Mouse (Mus musculus) intestine, embryonic 15.5 days (tissue): ENCODE measurements around the gene Apol10a. TPM values are rescaled to one million over a fixed set of nuclear protein-coding genes. Genes with fewer than 3 reads are reported as not detected.
"Not testable (repeated sequence)": the region's sequence is repeated elsewhere in the genome, so short reads cannot be mapped to it uniquely, and the experiment has no call there.

ENCODE experiments used
- ATAC-seq: fragments of 200-750 bp; cut with Nextera tagmentation; 2 replicates; pipeline ENCODE4 v1.8.0; 2017; ENCODE audit warnings: moderate TSS enrichment, moderate library complexity
- H3K27ac ChIP-seq: fragments of 300-500 bp; sonication (generic); 2 replicates; pipeline ENCODE4 v1.5.1; 2015; ENCODE audit warnings: mild to moderate bottlenecking, inconsistent platforms
- H3K27me3 ChIP-seq: fragments of 300-500 bp; sonication (generic); replicated peaks from 2 replicates; pipeline ENCODE4 v1.6.1; 2015; ENCODE audit warnings: inconsistent platforms
- H3K36me3 ChIP-seq: fragments of 300-500 bp; sonication (generic); 2 replicates; pipeline ENCODE4 v1.6.1; 2015; ENCODE audit warnings: inconsistent platforms
- H3K4me1 ChIP-seq: fragments of 300-500 bp; sonication (generic); replicated peaks from 2 replicates; pipeline ENCODE4 v1.6.1; 2015; ENCODE audit warnings: inconsistent platforms
- H3K4me2 ChIP-seq: fragments of 300-500 bp; sonication (generic); replicated peaks from 2 replicates; pipeline ENCODE4 v1.6.1; 2015; ENCODE audit warnings: mild to moderate bottlenecking, inconsistent platforms
- H3K4me3 ChIP-seq: fragments of 300-500 bp; sonication (generic); replicated peaks from 2 replicates; pipeline ENCODE4 v1.5.1; 2015; ENCODE audit warnings: inconsistent platforms
- H3K9ac ChIP-seq: fragments of 300-500 bp; sonication (generic); 2 replicates; pipeline ENCODE4 v1.6.1; 2015; ENCODE audit warnings: inconsistent platforms
- H3K9me3 ChIP-seq: fragments of 300-500 bp; sonication (generic); 2 replicates; pipeline ENCODE4 v1.6.1; 2016; ENCODE audit warnings: inconsistent platforms
- WGBS: fragments of 180-500 bp; shearing (Covaris S2); methylation state at CpG from one replicate; pipeline ENCODE4 v1.1.7; 2015; 5-methylcytosine and 5-hydroxymethylcytosine counted together
- polyA plus RNA-seq: library from polyadenylated mRNA; unstranded; fragments of >200 nt; fragmentation: Nextera tagmentation; extraction: Ambion mirVana; gene quantifications from 2 replicates; pipeline ENCODE4 v1.2.1, GENCODE M21; 2015

The Apol10a gene
- polyA plus RNA-seq = 0.09 and 0.18 TPM in 2 replicates

DNA sequence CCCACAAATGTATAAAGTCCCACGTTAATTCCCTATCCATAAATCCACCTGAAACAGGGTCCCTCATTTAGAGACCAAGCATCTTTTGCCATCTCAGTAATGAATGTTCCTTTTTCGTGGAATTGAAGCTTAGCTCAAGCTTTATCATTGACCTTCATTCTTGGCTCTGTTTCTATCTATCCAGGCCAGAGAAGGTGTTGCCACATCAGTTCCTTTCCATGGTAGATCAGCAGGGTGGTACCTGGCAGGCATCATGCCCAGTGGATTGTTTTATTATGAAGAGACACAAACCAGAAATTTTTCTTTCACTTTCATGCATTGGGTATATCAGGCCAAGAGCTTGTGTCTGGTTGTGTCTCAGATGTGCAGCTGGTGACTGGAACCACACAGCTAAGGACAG, at the start of gene Apol10a:
Gene Apol10a (plus strand): TSS at position 355 of the 400 bp plus-strand sequence.
- WGBS = 84% methylated on average over 2 of the region's 2 CpGs
- H3K9me3 ChIP-seq, H3K4me2 ChIP-seq, H3K4me1 ChIP-seq, H3K27me3 ChIP-seq, H3K9ac ChIP-seq, ATAC-seq, H3K4me3 ChIP-seq, H3K36me3 ChIP-seq, H3K27ac ChIP-seq: not testable (repeated sequence)

DNA sequence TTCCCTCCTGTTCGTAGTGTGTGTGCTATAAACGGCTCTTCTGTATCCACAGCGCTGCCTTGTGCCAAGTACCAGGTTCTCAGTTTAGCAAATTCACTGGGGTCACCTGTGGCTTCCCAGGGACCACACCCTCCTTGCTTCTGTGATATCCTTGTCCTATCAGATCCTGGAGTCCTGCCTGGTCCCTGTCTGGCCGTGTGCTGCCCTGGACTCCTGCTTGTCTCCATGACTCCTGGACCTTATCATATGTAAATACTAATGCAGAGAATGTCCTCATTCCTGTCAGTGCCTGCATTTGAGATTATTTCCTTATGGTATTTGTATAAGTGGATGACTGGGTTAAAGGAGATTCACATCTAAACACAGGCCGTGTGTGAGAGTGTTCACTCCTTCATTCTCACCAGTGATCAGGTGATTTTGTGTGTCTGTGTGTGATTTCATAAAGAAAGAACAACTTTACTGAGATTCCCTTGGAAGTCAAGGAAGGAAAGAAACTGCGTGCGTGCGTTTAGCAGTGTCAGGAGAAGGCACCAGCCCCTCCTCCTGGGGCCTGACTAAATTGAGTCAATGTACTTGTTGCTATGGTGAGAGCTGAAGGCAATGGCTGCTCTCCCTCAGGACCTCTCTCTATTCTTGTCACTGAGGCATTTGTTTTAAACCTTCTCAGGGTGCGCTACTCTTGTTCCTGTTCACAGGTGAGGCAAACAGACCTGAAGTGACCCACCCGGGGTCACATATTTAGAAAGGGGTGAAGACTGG, 48.0 kb upstream of the Apol10a start:
- not testable (repeated sequence) for H3K27me3 ChIP-seq, H3K4me2 ChIP-seq, H3K27ac ChIP-seq, H3K4me3 ChIP-seq, H3K36me3 ChIP-seq, H3K4me1 ChIP-seq, H3K9me3 ChIP-seq, H3K9ac ChIP-seq
- peak; percentile 97 for ATAC-seq
- 45% methylated on average over 8 of the region's 10 CpGs for WGBS

DNA sequence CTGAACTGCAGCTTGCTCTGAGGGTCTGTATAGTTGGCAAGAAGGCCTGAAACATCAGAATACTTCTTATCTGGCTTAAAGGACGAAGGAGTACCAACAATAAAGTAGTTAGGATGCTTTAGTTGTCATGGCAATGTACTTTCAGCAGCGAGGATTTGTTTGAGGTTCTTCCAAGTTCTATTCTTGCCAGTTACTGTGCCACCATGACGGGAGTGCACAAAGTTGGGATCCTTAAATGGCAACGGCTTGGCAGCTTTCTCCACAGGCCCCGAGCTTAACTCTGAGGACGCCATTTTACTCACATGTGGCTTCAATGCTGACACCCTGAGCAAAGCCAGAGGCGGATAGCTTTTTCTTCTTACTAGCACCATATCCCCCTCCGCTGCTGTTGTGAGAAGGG, 32.1 kb upstream of the Apol10a start:
- not testable (repeated sequence) for H3K4me2 ChIP-seq, H3K36me3 ChIP-seq, H3K4me3 ChIP-seq, H3K4me1 ChIP-seq, ATAC-seq, H3K27ac ChIP-seq, H3K9me3 ChIP-seq, H3K27me3 ChIP-seq, H3K9ac ChIP-seq
- WGBS = 79% methylated on average over 8 of the region's 8 CpGs

DNA sequence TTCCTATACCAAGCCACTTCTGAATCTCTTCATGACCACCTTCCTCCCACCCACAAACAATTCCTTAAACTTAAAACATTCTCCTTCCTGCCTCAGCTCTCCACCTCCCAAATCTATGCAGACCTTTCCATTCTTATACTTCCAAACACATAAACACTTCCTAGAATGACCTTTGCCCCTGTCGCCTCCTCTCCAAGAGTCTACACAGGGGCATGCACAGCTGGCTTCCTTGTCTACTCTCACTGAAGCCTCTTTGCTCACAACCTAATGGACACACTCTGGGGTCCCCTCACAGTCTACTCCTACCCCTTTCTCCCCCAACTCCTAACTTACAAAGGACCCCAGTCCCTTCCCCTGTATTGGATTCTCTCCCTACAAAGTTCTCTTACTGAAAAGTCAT, 31.2 kb upstream of the Apol10a start:
- not testable (repeated sequence) for H3K27me3 ChIP-seq
- 61% methylated on average over 1 of the region's 1 CpGs for WGBS
- ATAC-seq = peak; percentile 34; the same call in 1 of the 2 replicates

DNA sequence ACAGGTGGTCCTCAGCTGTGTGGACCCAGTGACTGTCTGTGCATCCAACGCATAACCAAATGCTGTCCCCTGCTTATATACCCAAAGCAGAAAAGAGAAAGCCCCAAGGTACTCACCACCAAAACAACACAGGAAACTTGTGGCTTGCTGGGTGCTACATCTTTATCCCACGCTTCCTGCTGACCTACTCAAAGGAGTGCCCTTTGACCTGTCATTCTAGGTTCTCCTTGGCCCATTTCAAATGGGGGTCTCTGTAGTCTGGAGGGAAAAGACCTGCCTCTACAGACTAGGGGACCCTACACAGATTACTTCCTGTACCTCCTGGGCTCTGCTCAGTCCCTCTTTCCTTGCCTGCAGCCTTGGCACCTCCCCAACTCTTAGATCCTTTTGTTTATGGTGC, 29.5 kb upstream of the Apol10a start, which contains the start of gene Apol7b:
Gene Apol7b (minus strand): TSS at position 101 of the 400 bp plus-strand sequence.
- H3K36me3 ChIP-seq, H3K27me3 ChIP-seq, H3K4me2 ChIP-seq, H3K4me3 ChIP-seq, H3K27ac ChIP-seq, ATAC-seq, H3K4me1 ChIP-seq, H3K9ac ChIP-seq, H3K9me3 ChIP-seq: not testable (repeated sequence)
- WGBS = 91% methylated on average over 2 of the region's 2 CpGs

More for the DNA sequence above, 31.2 kb upstream of the Apol10a start:
- not testable (repeated sequence) for H3K27ac ChIP-seq, H3K4me2 ChIP-seq, H3K4me3 ChIP-seq, H3K36me3 ChIP-seq, H3K9ac ChIP-seq, H3K9me3 ChIP-seq, H3K4me1 ChIP-seq

DNA sequence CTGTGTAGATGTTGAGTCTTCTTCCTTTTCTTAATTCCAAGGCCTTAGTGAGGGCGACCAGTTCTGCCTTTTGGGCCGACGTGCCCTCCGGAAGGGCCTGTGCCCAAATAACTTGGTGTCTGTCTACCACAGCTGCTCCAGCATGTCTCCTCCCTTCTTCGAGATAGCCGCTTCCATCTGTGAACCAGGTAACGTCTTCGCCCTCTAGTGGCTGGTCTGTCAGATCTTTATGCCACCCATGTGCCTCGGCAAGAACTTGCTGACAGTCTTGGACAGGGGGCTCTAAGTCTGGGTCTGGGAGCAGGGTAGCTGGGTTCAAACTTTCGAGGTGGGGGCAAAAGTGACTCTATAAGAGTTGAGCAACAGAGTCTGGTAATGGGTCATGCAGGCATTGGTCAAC, 26.9 kb upstream of the Apol10a start:
- H3K27ac ChIP-seq, H3K4me3 ChIP-seq, H3K36me3 ChIP-seq, H3K4me1 ChIP-seq, ATAC-seq, H3K4me2 ChIP-seq, H3K27me3 ChIP-seq, H3K9ac ChIP-seq, H3K9me3 ChIP-seq: not testable (repeated sequence)
- 52% methylated on average over 10 of the region's 10 CpGs for WGBS

DNA sequence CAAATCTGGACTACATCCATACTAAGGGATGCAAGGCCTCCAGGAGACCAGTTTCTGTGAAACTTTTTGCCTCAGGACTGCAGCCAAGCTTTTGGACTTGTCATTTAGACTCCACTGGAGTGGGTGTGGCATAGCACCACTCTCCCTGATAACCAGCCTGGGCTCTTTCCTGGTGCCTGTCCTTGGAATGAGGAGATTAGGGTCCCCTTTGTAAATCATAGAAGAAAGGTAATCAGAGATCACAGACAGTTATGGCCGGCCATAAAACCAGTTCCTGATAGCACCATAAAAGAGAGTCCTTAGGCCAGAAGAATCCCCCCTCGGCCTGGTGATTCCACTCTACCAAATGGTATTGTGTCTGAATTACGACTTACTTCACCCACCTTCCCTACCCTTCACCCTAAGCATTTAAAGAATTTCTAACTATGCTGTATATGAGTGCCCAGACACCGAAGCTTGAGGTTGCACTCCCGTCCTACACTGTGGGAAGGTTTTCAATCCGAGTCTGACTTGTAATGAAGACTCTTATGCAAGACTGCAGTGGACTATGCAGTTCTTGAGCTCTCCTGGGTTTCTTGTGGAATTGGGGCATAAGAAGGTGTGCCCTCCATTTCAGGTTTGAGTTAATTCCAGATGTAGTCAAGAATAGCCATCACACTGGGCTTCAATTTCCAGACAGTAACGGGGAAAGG, 2.0 kb upstream of the Apol10a start:
- not testable (repeated sequence) for H3K9me3 ChIP-seq, H3K27me3 ChIP-seq, H3K9ac ChIP-seq, H3K36me3 ChIP-seq, H3K4me2 ChIP-seq, H3K4me3 ChIP-seq, H3K27ac ChIP-seq, H3K4me1 ChIP-seq
- peak; percentile 91 for ATAC-seq
- 35% methylated on average over 7 of the region's 7 CpGs for WGBS

DNA sequence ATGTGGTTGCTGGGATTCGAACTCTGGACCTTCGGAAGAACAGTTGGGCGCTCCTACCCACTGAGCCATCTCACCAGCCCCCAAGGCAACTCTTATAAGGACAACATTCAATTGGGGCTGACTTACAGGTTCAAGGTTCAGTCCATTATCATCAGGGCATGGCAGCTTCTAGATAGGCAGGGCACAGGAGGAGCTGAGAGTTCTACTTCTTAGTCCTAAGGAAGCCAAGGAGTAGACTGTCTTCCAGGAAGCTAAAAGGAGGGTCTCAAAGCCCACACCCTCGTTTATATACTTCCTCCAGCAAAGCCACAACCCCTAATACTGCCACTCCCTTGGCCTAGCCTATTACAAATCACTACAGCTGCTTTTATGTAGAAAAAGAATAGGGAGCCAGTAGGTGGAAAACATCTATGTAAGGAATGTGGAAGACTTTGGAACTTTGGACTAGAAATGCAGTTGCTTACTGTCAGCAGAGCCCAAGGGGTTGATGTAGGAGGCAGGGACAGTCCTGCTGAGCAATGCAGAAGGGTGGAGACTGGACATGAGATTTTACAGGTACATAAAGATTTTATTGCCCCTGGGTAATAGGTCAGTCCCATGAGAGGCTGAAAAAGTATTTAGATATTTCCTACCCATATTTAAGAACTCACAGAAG, 5.4 kb downstream of the Apol10a start:
- no peaks in the 10 kb centered on the region for H3K36me3 ChIP-seq
- peak overlapping the region; percentile 33; the same call in 1 of the 2 replicates for H3K4me2 ChIP-seq
- H3K27me3 ChIP-seq = no peaks in the 10 kb centered on the region
- no peaks in the 10 kb centered on the region for H3K9me3 ChIP-seq
- H3K9ac ChIP-seq = no peak overlapping the region
- H3K27ac ChIP-seq = peak overlapping the region; percentile 79
- 59% methylated on average over 4 of the region's 4 CpGs for WGBS
- H3K4me1 ChIP-seq = 0 out of 2 replicates have a peak, but pooled peaks cover 2% of the 10 kb centered on the region
- no peak overlapping the region for H3K4me3 ChIP-seq
- peak; percentile 95 for ATAC-seq

DNA sequence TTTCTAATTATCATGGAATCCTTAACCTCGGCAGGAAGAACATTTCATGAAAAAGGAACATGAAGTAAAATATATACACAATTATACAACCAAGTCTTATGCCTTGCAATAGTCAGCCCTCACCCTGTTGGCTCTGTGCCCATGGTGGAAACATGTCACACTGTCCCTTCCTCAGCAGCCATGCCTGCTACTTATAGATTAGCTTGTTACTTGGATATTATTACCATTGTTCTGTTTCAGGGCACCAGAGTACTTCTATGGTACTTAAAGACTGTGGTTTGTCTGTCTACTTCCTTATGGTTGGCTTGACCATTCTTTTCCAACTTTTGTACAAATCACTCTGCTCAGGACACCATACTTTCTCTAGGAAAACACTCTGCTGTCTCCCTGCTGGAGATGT, 16.3 kb downstream of the Apol10a start:
- not testable (repeated sequence) for H3K36me3 ChIP-seq, H3K9me3 ChIP-seq, H3K4me1 ChIP-seq, H3K4me2 ChIP-seq, H3K27ac ChIP-seq, H3K9ac ChIP-seq, ATAC-seq, H3K4me3 ChIP-seq, H3K27me3 ChIP-seq
- WGBS = no CpG with 5 or more reads among the region's 1 CpGs

DNA sequence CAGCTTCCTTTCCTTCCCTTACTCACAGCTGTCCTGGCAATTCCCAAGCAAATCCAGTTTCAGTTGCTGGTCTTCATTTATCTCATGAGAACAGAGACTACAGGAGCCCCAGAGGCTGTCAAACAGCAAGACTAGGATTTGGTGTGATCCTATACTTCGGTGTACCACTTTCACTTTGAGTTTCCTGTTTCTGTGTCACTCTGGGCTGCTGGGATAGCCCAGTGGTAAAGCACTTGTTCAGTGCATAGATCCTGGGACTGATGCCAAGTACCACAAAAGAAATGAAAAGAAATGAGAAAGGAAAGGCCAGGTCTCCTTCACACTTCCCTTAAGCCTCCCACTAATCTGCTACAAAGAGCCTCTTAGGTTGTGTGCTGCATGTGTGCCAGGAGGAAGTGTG, 17.8 kb downstream of the Apol10a start:
- H3K9ac ChIP-seq, H3K27ac ChIP-seq, H3K4me3 ChIP-seq, H3K9me3 ChIP-seq, H3K4me1 ChIP-seq, ATAC-seq, H3K27me3 ChIP-seq, H3K4me2 ChIP-seq, H3K36me3 ChIP-seq: not testable (repeated sequence)
- 75% methylated on average over 1 of the region's 1 CpGs for WGBS

DNA sequence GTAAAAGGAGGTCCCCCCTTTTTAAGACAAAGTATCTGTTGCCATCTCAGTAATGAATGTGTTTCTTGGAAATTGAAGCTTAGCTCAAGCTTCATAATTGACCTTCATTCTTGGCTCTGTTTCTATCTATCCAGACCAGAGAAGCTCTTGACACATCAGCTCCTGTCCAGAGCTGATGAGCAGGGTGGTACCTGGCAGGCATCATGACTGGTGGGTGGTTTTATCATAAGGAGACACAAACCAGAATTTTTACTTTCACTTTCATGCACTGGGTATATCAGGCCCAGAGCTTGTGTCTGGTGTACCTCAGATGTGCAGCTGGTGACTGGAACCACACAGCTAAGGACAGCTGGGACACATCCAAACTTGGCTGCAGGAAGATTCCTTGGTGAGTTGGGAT, 31.1 kb downstream of the Apol10a start, which contains the start of gene Apol11a:
Gene Apol11a (plus strand): TSS at position 306 of the 400 bp plus-strand sequence.
- H3K9me3 ChIP-seq, H3K36me3 ChIP-seq, H3K4me2 ChIP-seq, H3K27me3 ChIP-seq, H3K4me1 ChIP-seq, H3K4me3 ChIP-seq, H3K9ac ChIP-seq, ATAC-seq, H3K27ac ChIP-seq: not testable (repeated sequence)

DNA sequence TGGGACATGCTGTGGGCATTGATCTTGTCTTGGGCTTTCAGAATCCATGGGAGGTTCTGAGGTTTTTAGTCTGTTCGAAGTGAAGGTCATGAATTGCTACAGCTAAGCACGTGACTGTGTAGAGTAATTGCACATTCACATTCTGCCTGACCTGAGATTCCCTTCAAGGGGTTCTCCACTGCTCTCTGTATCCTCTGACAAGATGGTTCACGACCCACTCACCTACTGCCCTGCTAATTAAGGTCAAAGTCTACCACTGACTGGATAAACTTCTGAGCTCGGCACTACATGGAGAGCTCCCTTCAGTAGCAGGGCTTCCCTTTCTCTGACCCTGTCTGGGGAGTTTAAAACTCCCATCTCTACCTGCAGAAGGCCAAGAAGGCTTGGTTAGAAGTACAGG, 43.7 kb downstream of the Apol10a start:
- H3K27ac ChIP-seq, H3K27me3 ChIP-seq, H3K4me3 ChIP-seq, H3K4me2 ChIP-seq, H3K9ac ChIP-seq, H3K36me3 ChIP-seq, ATAC-seq, H3K9me3 ChIP-seq, H3K4me1 ChIP-seq: not testable (repeated sequence)
- WGBS = 49% methylated on average over 4 of the region's 4 CpGs
